Mouse (Mus musculus) kidney, postnatal 0 days (tissue): ENCODE results near the gene Alpl. TPM values are rescaled to one million over a fixed set of nuclear protein-coding genes. Genes with fewer than 3 reads are reported as not detected.

Source experiments
- ATAC-seq: fragments of 200-750 bp; cut with Nextera tagmentation; replicated peaks from 2 replicates; pipeline ENCODE4 v1.8.0; 2017; ENCODE audit warnings: low read depth, moderate number of reproducible peaks, moderate TSS enrichment, moderate library complexity; ENCODE audit not compliant: low FRiP score
- DNase-seq: peaks from one replicate; pipeline ENCODE4 v3.0.0-alpha.2; 2016; ENCODE audit warnings: low spot score
- H3K27ac ChIP-seq: fragments of 300-500 bp; sonication (generic); 2 replicates; pipeline ENCODE4 v1.5.1; 2014; ENCODE audit warnings: mild to moderate bottlenecking
- H3K27me3 ChIP-seq: fragments of 300-500 bp; sonication (generic); 2 replicates; pipeline ENCODE4 v1.6.1; 2014; ENCODE audit warnings: low read length, mixed read lengths; ENCODE audit not compliant: insufficient read depth
- H3K36me3 ChIP-seq: fragments of 300-500 bp; sonication (generic); 2 replicates; pipeline ENCODE4 v1.6.1; 2014; ENCODE audit warnings: low read length, mixed read lengths; ENCODE audit not compliant: insufficient read depth
- H3K4me1 ChIP-seq: fragments of 300-500 bp; sonication (generic); replicated peaks from 2 replicates; pipeline ENCODE4 v1.6.1; 2014; ENCODE audit warnings: antibody characterized with exemption, low read length, mixed read lengths; ENCODE audit not compliant: insufficient read depth
- H3K4me2 ChIP-seq: fragments of 300-500 bp; sonication (generic); 2 replicates; pipeline ENCODE4 v1.6.1; 2014; ENCODE audit warnings: mild to moderate bottlenecking, low read length, moderate library complexity, mixed read lengths
- H3K4me3 ChIP-seq: fragments of 300-500 bp; sonication (generic); replicated peaks from 2 replicates; pipeline ENCODE4 v1.5.1; 2014; ENCODE audit warnings: low read depth, low read length
- H3K9ac ChIP-seq: fragments of 300-500 bp; sonication (generic); 2 replicates; pipeline ENCODE4 v1.6.1; 2014; ENCODE audit warnings: low read depth, low read length
- H3K9me3 ChIP-seq: fragments of 300-500 bp; sonication (generic); replicated peaks from 2 replicates; pipeline ENCODE4 v1.6.1; 2016; ENCODE audit warnings: low read length, inconsistent platforms, mixed read lengths
- CTCF ChIP-seq: IDR thresholded peaks from 2 replicates; pipeline ENCODE4 v1.5.1; 2016; ENCODE audit warnings: antibody characterized with exemption, low read depth, mild to moderate bottlenecking, moderate library complexity
- WGBS: fragments of 180-500 bp; shearing (Covaris S2); extraction: QIAGEN DNeasy Blood & Tissue Kit; methylation state at CpG from one replicate; pipeline ENCODE4 v1.1.7; 2014; 5-methylcytosine and 5-hydroxymethylcytosine counted together
- polyA plus RNA-seq: library from polyadenylated mRNA; unstranded; fragments of >200 nt; fragmentation: Nextera tagmentation; extraction: Ambion mirVana; gene quantifications from 2 replicates; pipeline ENCODE4 v1.2.1, GENCODE M21; 2015

Gene Alpl
- polyA plus RNA-seq, 1 experiment from 2014 or later: 34.3 TPM

DNA sequence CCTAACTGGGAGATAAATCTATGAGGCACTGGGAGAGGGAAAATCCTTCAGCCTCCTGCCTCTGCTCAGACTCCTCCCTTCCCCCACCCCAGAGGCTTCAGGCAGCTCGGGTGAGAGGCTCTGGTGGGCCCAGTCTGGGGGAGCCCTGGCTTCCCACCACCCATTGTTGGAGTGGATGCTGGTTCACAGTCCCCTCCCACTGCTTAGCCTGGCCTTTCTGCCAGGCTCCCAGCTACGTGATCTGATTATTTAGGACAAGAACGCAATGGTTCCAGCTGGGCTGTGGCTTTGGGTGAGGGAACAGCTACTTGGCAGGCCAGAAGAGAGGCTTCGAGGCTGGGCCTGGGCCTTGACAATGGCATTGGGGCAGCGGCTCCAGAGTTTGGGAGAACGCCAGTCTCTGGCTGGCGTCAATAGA is 30.6 kb downstream of the Alpl start:
- Histone ChIP-seq H3K4me3 (no peak overlapping the region), H3K36me3 (no peaks in the 10 kb centered on the region), H3K9ac (0 out of 2 replicates have a peak overlapping the region, but pooled peaks have one; percentile 13), H3K27ac (no peak overlapping the region), H3K9me3 (no peaks in the 10 kb centered on the region), H3K4me2 (no peak overlapping the region), H3K27me3 (no peaks in the 10 kb centered on the region), H3K4me1 (peaks cover 6% of the 10 kb centered on the region; the same call in 1 of the 2 replicates)
- no peak for TF ChIP-seq CTCF
- no peak for ATAC-seq
- DNase-seq: peak; percentile 38
- 52% methylated on average over 7 of the region's 7 CpGs for WGBS

DNA sequence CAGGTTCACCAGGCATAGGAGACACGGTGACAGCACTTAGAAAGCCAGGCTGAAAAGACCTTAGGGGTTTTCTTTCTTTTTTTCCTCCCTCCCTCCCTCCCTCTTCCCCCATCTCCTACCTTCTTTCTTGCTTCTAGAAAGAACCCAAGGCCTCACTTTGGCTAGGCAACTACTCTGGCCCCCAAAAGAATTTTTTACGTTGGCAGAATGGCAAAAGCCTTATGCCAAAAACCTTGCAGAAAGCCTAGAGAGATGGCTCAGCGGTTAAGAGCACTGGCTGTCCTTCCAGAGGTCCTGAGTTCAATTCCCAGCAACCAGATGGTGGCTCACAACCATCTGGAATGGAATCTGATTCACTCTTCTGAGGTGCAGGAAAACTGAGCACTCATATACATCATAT is 31.6 kb downstream of the Alpl start:
- no peaks in the 10 kb centered on the region for H3K9me3 ChIP-seq
- no peak overlapping the region for H3K4me2 ChIP-seq
- peaks cover 6% of the 10 kb centered on the region; the same call in 1 of the 2 replicates for H3K4me1 ChIP-seq
- H3K4me3 ChIP-seq: no peak overlapping the region
- WGBS: 67% methylated on average over 3 of the region's 3 CpGs
- no peak overlapping the region for H3K9ac ChIP-seq
- DNase-seq (no peak), ATAC-seq (no peak)
- H3K27ac ChIP-seq: no peak overlapping the region
- no peaks in the 10 kb centered on the region for H3K27me3 ChIP-seq
- TF ChIP-seq CTCF: no peak
- H3K36me3 ChIP-seq: no peaks in the 10 kb centered on the region

DNA sequence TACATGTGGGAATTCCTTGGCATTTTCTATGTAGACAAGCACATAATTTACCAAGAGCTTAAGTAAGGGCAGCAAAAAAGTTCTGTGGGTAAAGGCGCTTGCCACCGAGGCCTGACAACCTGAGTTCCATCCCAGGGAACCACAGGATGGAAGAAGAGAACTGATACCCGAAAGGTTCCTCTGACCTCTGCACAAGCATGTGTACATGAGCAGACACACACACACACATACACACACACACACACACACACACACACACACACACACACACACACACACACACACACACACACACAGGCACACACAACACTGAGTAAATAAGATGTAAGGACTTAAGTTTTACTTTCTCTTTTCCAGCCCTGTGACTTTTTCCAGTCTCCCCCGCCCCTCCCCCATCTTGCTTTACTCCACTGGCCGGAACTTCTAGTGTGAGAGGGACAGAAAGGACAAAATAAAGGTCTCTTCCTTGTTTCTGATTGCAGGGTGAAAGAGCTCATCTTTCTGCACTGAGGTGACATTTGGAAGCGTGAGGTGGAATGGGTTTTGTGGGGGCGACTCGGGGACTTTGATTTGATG is 32.2 kb downstream of the Alpl start:
- no peak for TF ChIP-seq CTCF
- DNase-seq: peak; percentile 49
- no peak overlapping the region for H3K9ac ChIP-seq
- no peaks in the 10 kb centered on the region for H3K9me3 ChIP-seq
- H3K4me1 ChIP-seq: peaks cover 6% of the 10 kb centered on the region; the same call in 1 of the 2 replicates
- ATAC-seq: no peak
- no peaks in the 10 kb centered on the region for H3K27me3 ChIP-seq
- H3K27ac ChIP-seq: no peak overlapping the region
- no peak overlapping the region for H3K4me3 ChIP-seq
- no peak overlapping the region for H3K4me2 ChIP-seq
- no peaks in the 10 kb centered on the region for H3K36me3 ChIP-seq
- 41% methylated on average over 8 of the region's 8 CpGs for WGBS

DNA sequence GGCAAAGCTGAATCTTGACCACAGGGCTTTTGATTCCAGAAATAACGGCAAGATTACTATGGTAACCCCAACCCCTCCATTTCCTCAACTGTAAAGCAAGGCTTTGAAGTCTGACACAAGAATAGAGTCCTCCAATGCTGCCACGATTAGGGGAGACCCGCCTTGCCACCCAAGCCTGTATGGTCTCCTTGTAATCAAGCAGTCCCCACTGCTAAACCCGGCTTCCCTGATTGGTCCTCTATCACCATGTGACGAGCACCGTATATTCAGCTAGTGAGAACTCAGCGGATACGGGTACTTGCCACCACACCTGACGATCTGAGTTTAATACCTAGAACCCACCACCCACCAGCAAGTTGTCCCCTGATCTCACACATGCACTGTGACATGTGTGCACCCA is 33.3 kb downstream of the Alpl start:
- Histone ChIP-seq H3K4me1 (peaks cover 6% of the 10 kb centered on the region; the same call in 1 of the 2 replicates), H3K4me2 (no peak overlapping the region), H3K9me3 (no peaks in the 10 kb centered on the region), H3K9ac (no peak overlapping the region), H3K27ac (no peak overlapping the region), H3K27me3 (no peaks in the 10 kb centered on the region), H3K4me3 (no peak overlapping the region), H3K36me3 (no peaks in the 10 kb centered on the region)
- ATAC-seq (0 out of 2 replicates have a peak, but pooled peaks have one; percentile 10), DNase-seq (no peak)
- 70% methylated on average over 9 of the region's 9 CpGs for WGBS
- TF ChIP-seq CTCF: no peak

DNA sequence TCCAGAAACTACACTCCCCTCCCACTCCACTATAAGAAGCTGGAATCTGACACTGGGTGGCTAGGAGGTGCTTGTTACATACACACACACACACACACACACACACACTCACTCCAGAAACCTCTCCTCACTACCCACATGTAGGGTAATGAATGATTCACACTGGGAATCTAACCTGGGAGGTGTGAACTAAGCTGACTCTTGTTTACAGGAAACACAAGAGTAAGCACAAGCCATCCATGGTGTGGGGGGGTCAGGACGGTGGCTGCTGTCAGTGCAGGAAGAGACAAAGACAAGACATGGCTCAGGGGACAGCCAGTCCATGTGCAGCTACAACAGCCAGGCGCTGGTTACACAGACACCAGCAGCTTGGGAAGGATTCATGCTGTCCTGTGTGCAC is 41.7 kb downstream of the Alpl start:
- Histone ChIP-seq H3K36me3 (no peaks in the 10 kb centered on the region), H3K4me2 (no peak overlapping the region), H3K4me3 (no peak overlapping the region), H3K9ac (no peak overlapping the region), H3K27ac (no peak overlapping the region), H3K9me3 (no peaks in the 10 kb centered on the region), H3K4me1 (peaks cover 10% of the 10 kb centered on the region; the same call in 1 of the 2 replicates), H3K27me3 (no peaks in the 10 kb centered on the region)
- TF ChIP-seq CTCF: no peak
- DNase-seq (peak; percentile 63), ATAC-seq (peak; percentile 73)
- 49% methylated on average over 2 of the region's 2 CpGs for WGBS

DNA sequence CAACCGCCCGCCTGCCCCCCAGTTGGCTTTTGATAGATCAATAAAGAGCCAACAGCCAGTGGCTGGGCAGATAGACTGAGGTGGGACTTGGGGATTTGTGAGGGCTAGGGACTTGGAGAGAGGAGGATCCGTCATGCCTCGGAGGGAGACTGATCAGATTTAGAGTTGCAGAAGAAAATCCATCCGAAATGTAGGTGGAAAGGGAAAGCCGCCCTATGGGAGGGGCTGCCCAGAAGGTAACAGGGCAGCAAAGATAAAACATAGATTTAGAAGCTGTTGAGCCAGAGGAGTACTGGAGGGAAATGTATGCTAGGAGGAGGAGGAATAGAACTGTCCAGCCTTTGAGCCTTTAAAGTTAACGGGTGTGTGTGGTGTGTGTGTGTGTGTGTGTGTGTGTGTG is 43.0 kb downstream of the Alpl start:
- H3K27me3 ChIP-seq: no peaks in the 10 kb centered on the region
- no peak for TF ChIP-seq CTCF
- H3K9me3 ChIP-seq: no peaks in the 10 kb centered on the region
- ATAC-seq (no peak), DNase-seq (no peak)
- no peak overlapping the region for H3K4me2 ChIP-seq
- no peak overlapping the region for H3K9ac ChIP-seq
- H3K4me1 ChIP-seq: peaks cover 10% of the 10 kb centered on the region; the same call in 1 of the 2 replicates
- no peaks in the 10 kb centered on the region for H3K36me3 ChIP-seq
- H3K4me3 ChIP-seq: no peak overlapping the region
- no peak overlapping the region for H3K27ac ChIP-seq
- WGBS: 81% methylated on average over 7 of the region's 7 CpGs

DNA sequence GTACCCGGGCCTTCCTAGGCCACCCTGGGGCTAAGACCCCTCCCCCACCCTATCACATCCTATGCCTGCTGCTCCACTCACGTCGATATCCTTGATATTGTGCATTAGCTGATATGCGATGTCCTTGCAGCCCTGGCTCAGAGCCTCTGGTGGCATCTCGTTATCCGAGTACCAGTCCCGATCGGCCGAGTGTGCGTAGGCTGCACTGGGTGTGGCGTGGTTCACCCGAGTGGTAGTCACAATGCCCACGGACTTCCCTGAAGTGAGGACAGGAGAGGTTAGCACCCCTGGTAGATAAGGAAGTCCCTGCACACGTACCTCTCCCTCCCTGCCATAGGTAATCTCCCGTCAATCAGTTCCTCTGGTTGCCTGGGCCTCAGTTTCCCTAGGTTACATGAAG is 43.7 kb downstream of the Alpl start:
- ATAC-seq: no peak

More for the DNA sequence above, 43.7 kb downstream of the Alpl start:
- Histone ChIP-seq H3K27me3 (no peaks in the 10 kb centered on the region), H3K4me2 (no peak overlapping the region), H3K4me3 (no peak overlapping the region), H3K4me1 (peaks cover 10% of the 10 kb centered on the region; the same call in 1 of the 2 replicates), H3K9me3 (no peaks in the 10 kb centered on the region), H3K36me3 (no peaks in the 10 kb centered on the region), H3K27ac (no peak overlapping the region), H3K9ac (no peak overlapping the region)
- DNase-seq: no peak
- 84% methylated on average over 15 of the region's 15 CpGs for WGBS
- no peak for TF ChIP-seq CTCF
